Mouse (Mus musculus): ENCODE data around the gene Vmn1r75. TPM values are rescaled to one million over a fixed set of nuclear protein-coding genes. Genes with fewer than 3 reads are reported as not detected.

Gene Vmn1r75
- total RNA-seq (2014; rRNA removed): not detected in 2 replicates
- not detected in 2 replicates for polyA plus RNA-seq (2015; fragmentation: Nextera tagmentation; extraction: Ambion mirVana)

- no peaks in the 10 kb centered on the region for H3K4me1 ChIP-seq (ENCODE audit: insufficient read depth, low read length)
- H3K4me2 ChIP-seq (ENCODE audit: low read depth, low read length, poor library complexity, severe bottlenecking): no peak within 1 kb of the TSS
- no peak within 1 kb of the TSS for H3K4me3 ChIP-seq (ENCODE audit: low read depth, low read length)
- no peak for TF ChIP-seq CTCF (IDR thresholded peaks at IDR 0.05)
- no peaks in the 10 kb centered on the region for H3K36me3 ChIP-seq (ENCODE audit: insufficient read depth, low read length)
- no peak within 1 kb of the TSS for H3K27ac ChIP-seq (ENCODE audit: low read depth, low read length)
- ATAC-seq (ENCODE audit: low FRiP score) (no peak), DNase-seq (ENCODE audit: low spot score) (no peak)
- no peaks in the 10 kb centered on the region for H3K27me3 ChIP-seq (ENCODE audit: insufficient read depth, low read length)
- H3K9me3 ChIP-seq (ENCODE audit: low read length): peaks cover 12% of the 10 kb centered on the region; the same call in 1 of the 2 replicates
- no peak within 1 kb of the TSS for H3K9ac ChIP-seq (replicated peaks; ENCODE audit: low read length, poor library complexity, severe bottlenecking)
Measured at GRCm38 (mm10) chr7:11874330-11874729, at the start of gene Vmn1r75. TSS of gene Vmn1r75 (plus strand) at chr7:11874630.

- H3K4me3 ChIP-seq (ENCODE audit: low read depth, low read length): no peak within 1 kb of the TSS
- WGBS: 72% methylated on average over 2 of the region's 2 CpGs
- H3K27ac ChIP-seq (ENCODE audit: low read depth, low read length): no peak within 1 kb of the TSS
Measured at GRCm38 (mm10) chr7:11833680-11834079, 40.8 kb upstream of the Vmn1r75 start, which contains the start of gene Vmn1r74. TSS of gene Vmn1r74 (plus strand) at chr7:11833980.

More at GRCm38 (mm10) chr7:11833680-11834079, 40.8 kb upstream of the Vmn1r75 start, which contains the start of gene Vmn1r74:
- H3K27me3 ChIP-seq (ENCODE audit: insufficient read depth, low read length): no peaks in the 10 kb centered on the region
- no peaks in the 10 kb centered on the region for H3K4me1 ChIP-seq (ENCODE audit: insufficient read depth, low read length)
- no peak for ATAC-seq (ENCODE audit: low FRiP score)
- peaks cover 19% of the 10 kb centered on the region; the same call in 1 of the 2 replicates for H3K9me3 ChIP-seq (ENCODE audit: low read length)
- no peak for TF ChIP-seq CTCF (IDR thresholded peaks at IDR 0.05)
- no peak for DNase-seq (ENCODE audit: low spot score)
- H3K36me3 ChIP-seq (ENCODE audit: insufficient read depth, low read length): no peaks in the 10 kb centered on the region
- H3K4me2 ChIP-seq (ENCODE audit: low read depth, low read length, poor library complexity, severe bottlenecking): no peak within 1 kb of the TSS
- H3K9ac ChIP-seq (replicated peaks; ENCODE audit: low read length, poor library complexity, severe bottlenecking): no peak within 1 kb of the TSS

Other genes with a start within 250 kb of the Vmn1r75 start
- gene Vmn1r72, start 194.5 kb upstream of the Vmn1r75 start, total RNA-seq (2014; rRNA removed): not detected in 2 replicates
- gene Vmn1r72, start 194.5 kb upstream of the Vmn1r75 start, polyA plus RNA-seq (2015; fragmentation: Nextera tagmentation; extraction: Ambion mirVana): not detected in 2 replicates
- not detected in 2 replicates for gene Vmn1r73, start 144.4 kb upstream of the Vmn1r75 start, total RNA-seq (2014; rRNA removed)
- not detected in 2 replicates for gene Vmn1r73, start 144.4 kb upstream of the Vmn1r75 start, polyA plus RNA-seq (2015; fragmentation: Nextera tagmentation; extraction: Ambion mirVana)
- not detected in 2 replicates for gene Vmn1r74, start 40.6 kb upstream of the Vmn1r75 start, total RNA-seq (2014; rRNA removed)
- gene Vmn1r74, start 40.6 kb upstream of the Vmn1r75 start, polyA plus RNA-seq (2015; fragmentation: Nextera tagmentation; extraction: Ambion mirVana): not detected in 2 replicates
- gene Vmn1r76, start 63.6 kb downstream of the Vmn1r75 start, total RNA-seq (2014; rRNA removed): not detected in 2 replicates
- not detected in 2 replicates for gene Vmn1r76, start 63.6 kb downstream of the Vmn1r75 start, polyA plus RNA-seq (2015; fragmentation: Nextera tagmentation; extraction: Ambion mirVana)
- gene Vmn1r77, start 162.1 kb downstream of the Vmn1r75 start, total RNA-seq (2014; rRNA removed): not detected in 2 replicates
- not detected in 2 replicates for gene Vmn1r77, start 162.1 kb downstream of the Vmn1r75 start, polyA plus RNA-seq (2015; fragmentation: Nextera tagmentation; extraction: Ambion mirVana)